Mouse (Mus musculus): ENCODE measurements around the gene Znrf4.
A peak's percentile ranks its signal among the peaks of the same experiment; 100 is the strongest.

Gene Znrf4

GRCm38 (mm10) chr17:56464817-56465216 is 47.4 kb downstream of the Znrf4 start:
- DNase-seq (ENCODE audit: low read depth): no peak

- no peak for DNase-seq (ENCODE audit: low read depth)
Observed at GRCm38 (mm10) chr17:56464345-56464744, 47.9 kb downstream of the Znrf4 start.

- DNase-seq (ENCODE audit: low read depth): no peak
Observed at GRCm38 (mm10) chr17:56463500-56463899, 48.7 kb downstream of the Znrf4 start.

GRCm38 (mm10) chr17:56462835-56463455 is 49.3 kb downstream of the Znrf4 start:
- no peak for DNase-seq (ENCODE audit: low read depth)

GRCm38 (mm10) chr17:56461771-56462743 is 50.2 kb downstream of the Znrf4 start:
- DNase-seq (ENCODE audit: low read depth): peak; percentile 96

All from naive thymus-derived CD4-positive, alpha-beta T cell, adult 2 months (primary cell).